Mouse (Mus musculus) cortical plate, adult 2 months (tissue): ENCODE measurements around the gene Timm13. TPM values are rescaled to one million over a fixed set of nuclear protein-coding genes. Genes with fewer than 3 reads are reported as not detected.

ENCODE experiments used
- H3K27ac ChIP-seq: fragments of 200-500 bp; 2 replicates; pipeline ENCODE4 v1.5.1; 2012; ENCODE audit warnings: low read length, control low read depth, inconsistent platforms; ENCODE audit not compliant: insufficient read depth
- H3K4me1 ChIP-seq: fragments of 200-500 bp; 2 replicates; pipeline ENCODE4 v1.6.1; 2011; ENCODE audit warnings: low read length; ENCODE audit not compliant: control insufficient read depth, insufficient read depth
- H3K4me3 ChIP-seq: fragments of 200-500 bp; 2 replicates; pipeline ENCODE4 v1.5.1; 2011; ENCODE audit warnings: mild to moderate bottlenecking, low read length, control low read depth; ENCODE audit not compliant: insufficient read depth
- CTCF ChIP-seq: fragments of 200-500 bp; IDR thresholded peaks from 2 replicates; pipeline ENCODE4 v1.5.1; 2011; ENCODE audit warnings: mild to moderate bottlenecking, control low read depth, low read length; ENCODE audit not compliant: insufficient read depth; ENCODE audit errors: extremely low read depth
- POLR2A ChIP-seq: fragments of 200-500 bp; IDR thresholded peaks from 2 replicates; pipeline ENCODE4 v1.6.1; 2011; ENCODE audit warnings: mild to moderate bottlenecking, low read length, control low read depth; ENCODE audit not compliant: insufficient read depth; ENCODE audit errors: extremely low read depth
- polyA plus RNA-seq: library from polyadenylated mRNA; depleted of rRNA; stranded (reverse); fragments of >200 nt; gene quantifications from 2 replicates; pipeline ENCODE4 v1.2.3, GENCODE M21; 2012

Timm13 gene
- polyA plus RNA-seq, 1 experiment, result 219 TPM

GRCm38 (mm10) chr10:80876594-80876993, 24.2 kb downstream of the Timm13 start:
- TF ChIP-seq CTCF (no peak), POLR2A (no peak)
- Histone ChIP-seq H3K27ac (no peak overlapping the region), H3K4me3 (no peak overlapping the region), H3K4me1 (no peaks in the 10 kb centered on the region)

- TF ChIP-seq POLR2A (no peak), CTCF (peak; percentile 82)
- no peak overlapping the region for H3K4me3 ChIP-seq
Measured at GRCm38 (mm10) chr10:80876028-80876427, 24.7 kb downstream of the Timm13 start.

GRCm38 (mm10) chr10:80874035-80874434, 26.7 kb downstream of the Timm13 start:
- Histone ChIP-seq H3K4me1 (no peaks in the 10 kb centered on the region), H3K4me3 (no peak overlapping the region), H3K27ac (no peak overlapping the region)
- TF ChIP-seq POLR2A, result no peak
- no peak for TF ChIP-seq CTCF

More at GRCm38 (mm10) chr10:80876028-80876427, 24.7 kb downstream of the Timm13 start:
- H3K4me1 ChIP-seq, result no peaks in the 10 kb centered on the region
- no peak overlapping the region for H3K27ac ChIP-seq

GRCm38 (mm10) chr10:80871581-80871980, 29.2 kb downstream of the Timm13 start, which contains the start of gene Tmprss9:
Tmprss9 (plus strand) TSS chr10:80871848.
- Histone ChIP-seq H3K27ac (no peak within 1 kb of the TSS), H3K4me3 (no peak within 1 kb of the TSS), H3K4me1 (no peaks in the 10 kb centered on the region)
- TF ChIP-seq CTCF, result no peak
- TF ChIP-seq POLR2A, result no peak

GRCm38 (mm10) chr10:80870993-80871392, 29.8 kb downstream of the Timm13 start:
- Histone ChIP-seq H3K4me1 (no peaks in the 10 kb centered on the region), H3K4me3 (no peak overlapping the region), H3K27ac (no peak overlapping the region)
- TF ChIP-seq CTCF, result no peak
- no peak for TF ChIP-seq POLR2A

- H3K4me3 ChIP-seq, result no peak overlapping the region
- TF ChIP-seq CTCF (no peak), POLR2A (no peak)
- no peaks in the 10 kb centered on the region for H3K4me1 ChIP-seq
- H3K27ac ChIP-seq, result no peak overlapping the region
Measured at GRCm38 (mm10) chr10:80864446-80864845, 36.3 kb downstream of the Timm13 start.

GRCm38 (mm10) chr10:80862305-80862704, 38.5 kb downstream of the Timm13 start:
- Histone ChIP-seq H3K4me3 (no peak overlapping the region), H3K27ac (no peak overlapping the region), H3K4me1 (no peaks in the 10 kb centered on the region)
- TF ChIP-seq POLR2A, result no peak
- no peak for TF ChIP-seq CTCF

GRCm38 (mm10) chr10:80858350-80858935, 42.3 kb downstream of the Timm13 start:
- Histone ChIP-seq H3K27ac (peak overlapping the region; percentile 48; the same call in 1 of the 2 replicates), H3K4me1 (peaks cover 4% of the 10 kb centered on the region; the same call in 1 of the 2 replicates), H3K4me3 (no peak overlapping the region)
- TF ChIP-seq POLR2A (no peak), CTCF (no peak)

- peak overlapping the region; percentile 48; the same call in 1 of the 2 replicates for H3K27ac ChIP-seq
- peaks cover 4% of the 10 kb centered on the region; the same call in 1 of the 2 replicates for H3K4me1 ChIP-seq
- TF ChIP-seq POLR2A, result no peak
- TF ChIP-seq CTCF, result no peak
- H3K4me3 ChIP-seq, result no peak overlapping the region
Measured at GRCm38 (mm10) chr10:80857848-80858247, 42.9 kb downstream of the Timm13 start.

- Histone ChIP-seq H3K4me1 (peaks cover 4% of the 10 kb centered on the region; the same call in 1 of the 2 replicates), H3K4me3 (no peak overlapping the region), H3K27ac (peak overlapping the region; percentile 48; the same call in 1 of the 2 replicates)
- TF ChIP-seq POLR2A (no peak), CTCF (no peak)
Measured at GRCm38 (mm10) chr10:80857386-80857785, 43.4 kb downstream of the Timm13 start.
